Mouse (Mus musculus) small intestine, adult 2 months (tissue): ENCODE measurements around the gene Mcoln2. TPM values are rescaled to one million over a fixed set of nuclear protein-coding genes. Genes with fewer than 3 reads are reported as not detected.

Experiments
- H3K27ac ChIP-seq: fragments of 200-500 bp; 2 replicates; pipeline ENCODE4 v1.5.1; 2012; ENCODE audit warnings: low read depth, low read length, control low read depth, inconsistent platforms; ENCODE audit not compliant: insufficient read depth
- H3K27me3 ChIP-seq: fragments of 200-500 bp; 2 replicates; pipeline ENCODE4 v1.6.1; 2012; ENCODE audit warnings: mild to moderate bottlenecking, moderate library complexity, low read length, inconsistent platforms; ENCODE audit not compliant: control insufficient read depth, insufficient read depth
- H3K36me3 ChIP-seq: fragments of 200-500 bp; 2 replicates; pipeline ENCODE4 v1.6.1; 2012; ENCODE audit warnings: mild to moderate bottlenecking, low read length, control low read depth, inconsistent platforms; ENCODE audit not compliant: control insufficient read depth, insufficient read depth
- H3K4me1 ChIP-seq: fragments of 200-500 bp; 2 replicates; pipeline ENCODE4 v1.6.1; 2012; ENCODE audit warnings: low read length, inconsistent platforms, mixed read lengths; ENCODE audit not compliant: control insufficient read depth, insufficient read depth, insufficient read length
- H3K4me3 ChIP-seq: fragments of 200-500 bp; 2 replicates; pipeline ENCODE4 v1.5.1; 2012; ENCODE audit warnings: low read depth, mild to moderate bottlenecking, control low read depth, inconsistent platforms, low read length, moderate library complexity
- CTCF ChIP-seq: fragments of 200-500 bp; IDR thresholded peaks from 2 replicates; pipeline ENCODE4 v1.5.1; 2012; ENCODE audit warnings: low read depth, mild to moderate bottlenecking, control low read depth, inconsistent platforms, low read length, moderate library complexity, mixed read lengths; ENCODE audit not compliant: insufficient replicate concordance, insufficient read length; ENCODE audit errors: extremely low read depth
- POLR2A ChIP-seq: fragments of 200-500 bp; IDR thresholded peaks from 2 replicates; pipeline ENCODE4 v1.6.1; 2012; ENCODE audit warnings: low read depth, mild to moderate bottlenecking, control low read depth, inconsistent platforms, low read length, moderate library complexity
- WGBS: fragments of 180-500 bp; shearing (Covaris S2); methylation state at CpG from one replicate; pipeline ENCODE4 v1.1.7; 2018; 5-methylcytosine and 5-hydroxymethylcytosine counted together
- polyA plus RNA-seq: library from polyadenylated mRNA; depleted of rRNA; stranded (reverse); fragments of >200 nt; gene quantifications from 2 replicates; pipeline ENCODE4 v1.2.3, GENCODE M21; 2012; rRNA removed

The Mcoln2 gene
- polyA plus RNA-seq, 1 experiment = 5.1 TPM

- no peak overlapping the region for H3K27ac ChIP-seq
- H3K4me1 ChIP-seq = peaks cover under 1% of the 10 kb centered on the region; the same call in 1 of the 2 replicates
- no peak for TF ChIP-seq POLR2A
- TF ChIP-seq CTCF = no peak
- H3K36me3 ChIP-seq = no peaks in the 10 kb centered on the region
- H3K4me3 ChIP-seq = no peak overlapping the region
- no peaks in the 10 kb centered on the region for H3K27me3 ChIP-seq
- WGBS = 85% methylated on average over 1 of the region's 1 CpGs
Observed at GRCm38 (mm10) chr3:146244630-146245029, 95.0 kb downstream of the Mcoln2 start.

Other genes starting within 250 kb of the Mcoln2 start
- 3.5 and 7.9 TPM in 2 replicates for gene Bcl10, start 227.0 kb upstream of the Mcoln2 start, polyA plus RNA-seq
- 14.8 and 20.0 TPM in 2 replicates for gene 2410004B18Rik, start 211.8 kb upstream of the Mcoln2 start, polyA plus RNA-seq
- gene Syde2, start 162.0 kb upstream of the Mcoln2 start, polyA plus RNA-seq = 2.0 and 3.8 TPM in 2 replicates
- gene Wdr63, start 41.7 kb upstream of the Mcoln2 start, polyA plus RNA-seq = 0.20 TPM in 1 of 2 replicates, not detected in the other
- gene Mcoln3, start 32.4 kb upstream of the Mcoln2 start, polyA plus RNA-seq = 0.25 TPM in 2 replicates
- gene Lpar3, start 71.1 kb downstream of the Mcoln2 start, polyA plus RNA-seq = 2.6 and 12.8 TPM in 2 replicates